Mouse (Mus musculus) inflammation-experienced regulatory T-cells, adult 16 weeks (primary cell): ENCODE data around the gene P4ha3. TPM values are rescaled to one million over a fixed set of nuclear protein-coding genes. Genes with fewer than 3 reads are reported as not detected.

Source experiments
- polyA plus RNA-seq: library from polyadenylated mRNA; unstranded; fragments of 100-300 nt; shearing (Covaris generic); gene quantifications from one replicate; pipeline ENCODE4 v1.2.1, GENCODE M21; 2017

Gene P4ha3
- not detected for polyA plus RNA-seq

DNA sequence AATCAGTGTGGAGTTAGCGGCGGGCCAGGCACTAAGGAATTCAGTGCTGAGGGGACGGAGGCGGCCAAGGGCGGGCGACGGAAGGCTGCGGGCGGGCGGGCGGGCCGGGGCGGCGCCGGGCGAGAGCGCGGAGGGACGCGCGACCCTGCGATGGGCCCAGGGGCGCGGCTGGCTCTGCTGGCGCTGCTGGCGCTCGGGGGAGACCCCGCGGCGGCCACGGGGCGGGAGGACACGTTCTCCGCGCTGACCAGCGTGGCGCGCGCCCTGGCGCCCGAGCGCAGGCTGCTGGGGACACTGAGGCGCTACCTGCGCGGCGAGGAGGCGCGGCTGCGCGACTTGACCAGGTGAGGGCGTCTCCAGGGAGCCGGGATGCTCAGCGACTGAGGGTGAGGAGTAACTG lies at the start of gene P4ha3:
Gene P4ha3 (plus strand): TSS at position 138 of the 400 bp plus-strand sequence.

Other genes starting within 250 kb of the P4ha3 start
- gene Pold3, start 164.0 kb upstream of the P4ha3 start, polyA plus RNA-seq, result 54.3 TPM
- gene Lipt2, start 126.2 kb upstream of the P4ha3 start, polyA plus RNA-seq, result not detected
- not detected for gene Kcne3, start 109.0 kb upstream of the P4ha3 start, polyA plus RNA-seq
- gene Pgm2l1, start 58.1 kb upstream of the P4ha3 start, polyA plus RNA-seq, result 4.0 TPM
- 68.6 TPM for gene C2cd3, start 86.7 kb downstream of the P4ha3 start, polyA plus RNA-seq
- gene Ppme1, start 86.8 kb downstream of the P4ha3 start, polyA plus RNA-seq, result 31.9 TPM
- 0.13 TPM for gene Ucp3, start 187.5 kb downstream of the P4ha3 start, polyA plus RNA-seq
- gene Ucp2, start 207.8 kb downstream of the P4ha3 start, polyA plus RNA-seq, result 1,740 TPM
- 18.3 TPM for gene Dnajb13, start 229.4 kb downstream of the P4ha3 start, polyA plus RNA-seq